In genomic region chr4:135292477-135293089, GRCm38 (mm10) we compare ENCODE assay signal across 7 mouse cellular contexts. TPM values are rescaled to one million over a fixed set of nuclear protein-coding genes. Genes with fewer than 3 reads are reported as not detected.
A peak's percentile ranks its signal among the peaks of the same experiment; 100 is the strongest.
DNase-seq lines count a peak whose midpoint lies in the region; ATAC-seq and TF ChIP-seq lines count a peak whose summit lies in the region.

No protein-coding gene starts in this region.

- peak; percentile 55 for ATAC-seq in intestine, postnatal 0 days
- ATAC-seq in lung, embryonic 14.5 days (ENCODE audit: insufficient read depth) = peak; percentile 66
- peak; percentile 89 for ATAC-seq in stomach, postnatal 0 days (ENCODE audit: low FRiP score, low TSS enrichment)

- H3K4me2 ChIP-seq in intestine, postnatal 0 days (replicated peaks; ENCODE audit: low read depth) = peak overlapping the region; percentile 37
- H3K4me2 ChIP-seq in lung, embryonic 14.5 days = peak overlapping the region; percentile 50
- H3K4me2 ChIP-seq in stomach, postnatal 0 days (replicated peaks; ENCODE audit: low read depth) = peak overlapping the region; percentile 31

- H3K27me3 ChIP-seq in embryonic facial prominence, embryonic 10.5 days (replicated peaks; ENCODE audit: low read depth, poor library complexity, severe bottlenecking) = no peaks in the 10 kb centered on the region
- H3K27me3 ChIP-seq in intestine, postnatal 0 days (replicated peaks; ENCODE audit: control insufficient read depth, insufficient read depth, low read length) = no peaks in the 10 kb centered on the region
- H3K27me3 ChIP-seq in lung, embryonic 14.5 days (ENCODE audit: insufficient read depth, low read length) = no peaks in the 10 kb centered on the region
- H3K27me3 ChIP-seq in stomach, postnatal 0 days (ENCODE audit: control insufficient read depth, insufficient read depth, low read length) = no peaks in the 10 kb centered on the region

- peaks cover 21% of the 10 kb centered on the region for H3K4me1 ChIP-seq in embryonic facial prominence, embryonic 10.5 days
- peaks cover 3% of the 10 kb centered on the region; the same call in 1 of the 2 replicates for H3K4me1 ChIP-seq in intestine, postnatal 0 days (replicated peaks; ENCODE audit: control insufficient read depth, insufficient read depth, low read length)
- H3K4me1 ChIP-seq in lung, embryonic 14.5 days (ENCODE audit: insufficient read depth) = peaks cover 7% of the 10 kb centered on the region; the same call in 1 of the 2 replicates
- no peaks in the 10 kb centered on the region; the same call in 1 of the 2 replicates for H3K4me1 ChIP-seq in stomach, postnatal 0 days (replicated peaks; ENCODE audit: control insufficient read depth, insufficient read depth)

- DNase-seq in urinary bladder, adult 2 months (ENCODE audit: low spot score) = peak; percentile 58
- DNase-seq in urinary bladder, postnatal 25 days (ENCODE audit: low spot score) = no peak
- peak; percentile 77 for DNase-seq in embryonic facial prominence, embryonic 10.5 days (ENCODE audit: low spot score)
- peak; percentile 52 for DNase-seq in lung, embryonic 14.5 days
- DNase-seq in stomach, postnatal 0 days (ENCODE audit: low spot score) = peak; percentile 86
- no peak for DNase-seq in right cerebral cortex, adult 18-20 months

- H3K27ac ChIP-seq in embryonic facial prominence, embryonic 10.5 days (replicated peaks) = peak overlapping the region; percentile 63
- peak overlapping the region; percentile 41 for H3K27ac ChIP-seq in intestine, postnatal 0 days (ENCODE audit: low read depth, low read length)
- H3K27ac ChIP-seq in lung, embryonic 14.5 days (ENCODE audit: low read depth) = no peak overlapping the region
- peak overlapping the region; percentile 65; the same call in 1 of the 2 replicates for H3K27ac ChIP-seq in stomach, postnatal 0 days (replicated peaks)

- no peaks in the 10 kb centered on the region for H3K36me3 ChIP-seq in embryonic facial prominence, embryonic 10.5 days (replicated peaks)
- H3K36me3 ChIP-seq in intestine, postnatal 0 days (ENCODE audit: control insufficient read depth, insufficient read depth) = no peaks in the 10 kb centered on the region
- H3K36me3 ChIP-seq in lung, embryonic 14.5 days (ENCODE audit: insufficient read depth) = no peaks in the 10 kb centered on the region
- no peaks in the 10 kb centered on the region for H3K36me3 ChIP-seq in stomach, postnatal 0 days (ENCODE audit: control insufficient read depth, insufficient read depth, low read length)

- TF ChIP-seq CTCF in intestine, postnatal 0 days (IDR thresholded peaks at IDR 0.05; ENCODE audit: low read depth) = 0 out of 2 replicates have a peak, but pooled peaks have one; percentile 3
- no peak for TF ChIP-seq CTCF in lung, embryonic 14.5 days (IDR thresholded peaks at IDR 0.05; ENCODE audit: low read depth)
- peak; percentile 20; the same call in 1 of the 2 replicates for TF ChIP-seq CTCF in stomach, postnatal 0 days (IDR thresholded peaks at IDR 0.05; ENCODE audit: low read depth)

- peak overlapping the region; percentile 28 for H3K4me3 ChIP-seq in embryonic facial prominence, embryonic 10.5 days
- H3K4me3 ChIP-seq in intestine, postnatal 0 days (ENCODE audit: low read depth, low read length) = no peak overlapping the region
- no peak overlapping the region for H3K4me3 ChIP-seq in lung, embryonic 14.5 days (ENCODE audit: low read depth, low read length)
- H3K4me3 ChIP-seq in stomach, postnatal 0 days (ENCODE audit: low read depth, low read length) = no peak overlapping the region

- WGBS in embryonic facial prominence, embryonic 10.5 days = 11% methylated on average over 12 of the region's 12 CpGs
- 9% methylated on average over 12 of the region's 12 CpGs for WGBS in intestine, postnatal 0 days
- 7% methylated on average over 12 of the region's 12 CpGs for WGBS in lung, embryonic 14.5 days
- 7% methylated on average over 12 of the region's 12 CpGs for WGBS in stomach, postnatal 0 days

- H3K9me3 ChIP-seq in embryonic facial prominence, embryonic 10.5 days = no peaks in the 10 kb centered on the region
- no peaks in the 10 kb centered on the region for H3K9me3 ChIP-seq in intestine, postnatal 0 days (ENCODE audit: control insufficient read depth)
- no peaks in the 10 kb centered on the region for H3K9me3 ChIP-seq in lung, embryonic 14.5 days (ENCODE audit: low read depth, low read length)
- no peaks in the 10 kb centered on the region for H3K9me3 ChIP-seq in stomach, postnatal 0 days (ENCODE audit: control insufficient read depth, low read length)

- TF ChIP-seq EP300 in stomach, postnatal 0 days (optimal IDR thresholded peaks at IDR 0.05) = no peak

- H3K9ac ChIP-seq in intestine, postnatal 0 days (ENCODE audit: low read depth, low read length) = no peak overlapping the region
- H3K9ac ChIP-seq in lung, embryonic 14.5 days = peak overlapping the region; percentile 22
- no peak overlapping the region for H3K9ac ChIP-seq in stomach, postnatal 0 days (ENCODE audit: low read length)

RNA-seq across cellular contexts. Expression of gene Clic4, which starts 20.0 kb away (rescaled TPM):
- polyA plus RNA-seq in urinary bladder, adult 2 months (2012; rRNA removed) = 151 and 185 TPM in 2 replicates
- 207 and 211 TPM in 2 replicates for polyA plus RNA-seq in embryonic facial prominence, embryonic 10.5 days (2016; fragmentation: Nextera tagmentation; extraction: Ambion mirVana)
- 66.9 and 67.9 TPM in 2 replicates for polyA plus RNA-seq in intestine, postnatal 0 days (2015; fragmentation: Nextera tagmentation; extraction: Ambion mirVana)
- polyA plus RNA-seq in lung, embryonic 14.5 days (2014; fragmentation: Nextera tagmentation; extraction: Ambion mirVana) = 128 and 133 TPM in 2 replicates
- polyA plus RNA-seq in stomach, postnatal 0 days (2015; fragmentation: Nextera tagmentation; extraction: Ambion mirVana) = 69.2 and 73.6 TPM in 2 replicates

Comparison
In these comparisons a context has a peak if more than half of its experiments do, and no peak if none do; other contexts are left out.
1. DNase-seq: peak in urinary bladder, adult 2 months (single experiment), embryonic facial prominence, embryonic 10.5 days (single experiment), lung, embryonic 14.5 days (single experiment) and stomach, postnatal 0 days (single experiment); none in urinary bladder, postnatal 25 days (single experiment) and right cerebral cortex, adult 18-20 months (single experiment).
2. Peak in every context shown above with its lines, with median percentiles within 50 percentile points of each other: ATAC-seq and H3K4me2 ChIP-seq.